Mouse (Mus musculus): ENCODE measurements around the gene Entpd1. TPM values are rescaled to one million over a fixed set of nuclear protein-coding genes. Genes with fewer than 3 reads are reported as not detected.
A peak's percentile ranks its signal among the peaks of the same experiment; 100 is the strongest.

The Entpd1 gene
- total RNA-seq, 2 experiments from 2014 or later = 18.7 to 19.9 TPM

DNA sequence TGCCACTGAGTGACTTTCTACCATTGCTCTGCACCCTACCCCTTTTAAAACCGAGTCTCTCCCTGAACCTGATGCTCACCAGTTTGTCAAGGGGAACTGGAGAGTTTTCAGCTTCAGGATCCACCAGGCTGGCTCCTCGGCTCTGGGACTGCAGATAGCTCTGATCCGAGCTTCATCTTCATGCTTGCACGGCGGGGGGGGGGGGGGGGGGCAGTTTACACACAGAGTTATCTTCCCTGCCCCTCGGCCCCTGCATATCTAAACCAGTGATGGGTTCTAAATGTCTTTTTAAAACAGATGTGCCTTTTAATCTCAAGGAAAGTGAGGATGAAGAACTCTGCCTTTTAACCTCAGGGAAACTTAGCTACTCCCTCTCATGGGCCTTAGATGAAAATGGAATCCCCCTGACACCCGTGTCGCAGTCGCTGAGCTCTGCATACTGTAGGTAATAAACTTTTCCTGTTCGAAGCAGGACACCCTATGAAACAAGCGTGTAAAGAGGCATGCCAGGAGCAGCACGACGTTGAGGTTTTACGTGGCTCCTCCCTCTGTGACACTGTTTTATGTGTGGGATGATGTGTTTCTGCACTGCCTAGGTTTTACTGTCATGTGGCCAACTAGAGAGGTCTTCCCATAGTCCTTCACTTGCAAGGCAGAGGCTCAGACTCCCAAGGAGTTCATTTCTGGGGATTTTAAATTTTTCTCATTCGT is 176.0 kb downstream of the Entpd1 start:
- no peak for DNase-seq (ENCODE audit: low spot score in 2 of 2)

DNA sequence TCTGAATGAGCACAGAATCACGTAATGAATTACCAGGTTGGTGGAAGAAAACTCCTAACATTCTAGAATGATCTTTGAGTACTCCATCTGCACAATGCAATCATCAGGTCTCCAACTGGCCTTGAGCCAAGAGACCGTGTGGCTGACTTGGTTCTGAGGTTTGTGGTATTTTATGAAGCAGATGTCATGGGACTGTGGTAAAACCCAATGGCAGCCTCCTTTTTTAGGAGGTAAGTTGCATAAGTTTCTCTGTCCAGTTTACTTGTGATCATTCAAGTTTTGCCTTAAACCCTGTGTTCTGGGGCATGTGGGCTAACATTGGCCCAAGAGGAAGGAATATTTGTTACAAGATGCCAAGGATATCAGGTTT is 176.5 kb downstream of the Entpd1 start:
- peak in 1 of 2 experiments; percentile 6 for DNase-seq (ENCODE audit: low spot score in 2 of 2)

Other genes with a start within 250 kb of the Entpd1 start
- 100 to 1,000 TPM; 182 to 186 TPM for gene Sorbs1, start 98.6 kb upstream of the Entpd1 start, total RNA-seq (2021)
- 10 to 100 TPM; 22.6 to 29.3 TPM for gene Aldh18a1, start 23.9 kb upstream of the Entpd1 start, total RNA-seq (2021)
- 10 to 100 TPM; 18.4 to 21.9 TPM for gene Tctn3, start 133 bp upstream of the Entpd1 start, total RNA-seq (2021)
- 1 to 10 TPM in 1 of 2 experiments, under 1 TPM in 1; 0.52 to 1.1 TPM for gene Cc2d2b, start 136.4 kb downstream of the Entpd1 start, total RNA-seq (2021)
- 1 to 10 TPM; 8.2 to 8.4 TPM for gene Ccnj, start 218.9 kb downstream of the Entpd1 start, total RNA-seq (2021)